Mouse (Mus musculus): ENCODE results near the gene Klf13. TPM values are rescaled to one million over a fixed set of nuclear protein-coding genes. Genes with fewer than 3 reads are reported as not detected.
A peak's percentile ranks its signal among the peaks of the same experiment; 100 is the strongest.

Gene Klf13
- 100 to 1,000 TPM; 148 to 154 TPM for total RNA-seq (2021)

- intact Hi-C loops (cut with DNase I): loop anchor here (5.0 to 10.0 kb wide), 5 partner anchors 42 to 216 kb away; partner anchors contain the start of gene Trpm1
- peak; percentile 97 to 98 for DNase-seq (ENCODE audit: extremely low spot score in 1 of 2, low spot score in 2 of 2)
Measured at GRCm38 (mm10) chr7:63938914-63939396, at the start of gene Klf13. Gene Klf13 (minus strand): TSS chr7:63938915.

GRCm38 (mm10) chr7:63988391-63988790 is 49.7 kb upstream of the Klf13 start:
- no peak for DNase-seq (ENCODE audit: extremely low spot score in 1 of 2, low spot score in 2 of 2)
- intact Hi-C loops (cut with DNase I): no loop called here

GRCm38 (mm10) chr7:63986407-63987182 is 47.9 kb upstream of the Klf13 start:
- peak; percentile 44 to 75 for DNase-seq (ENCODE audit: extremely low spot score in 1 of 2, low spot score in 2 of 2)
- intact Hi-C loops (cut with DNase I): no loop called here

GRCm38 (mm10) chr7:63985696-63986406 is 47.1 kb upstream of the Klf13 start:
- DNase-seq (ENCODE audit: extremely low spot score in 1 of 2, low spot score in 2 of 2): peak in 1 of 2 experiments; percentile 7
- intact Hi-C loops (cut with DNase I): no loop called here

- intact Hi-C loops (cut with DNase I): no loop called here
- peak in 1 of 2 experiments; percentile 8 for DNase-seq (ENCODE audit: extremely low spot score in 1 of 2, low spot score in 2 of 2)
Measured at GRCm38 (mm10) chr7:63985266-63985665, 46.6 kb upstream of the Klf13 start.

- DNase-seq (ENCODE audit: extremely low spot score in 1 of 2, low spot score in 2 of 2): peak in 1 of 2 experiments; percentile 10
- intact Hi-C loops (cut with DNase I): no loop called here
Measured at GRCm38 (mm10) chr7:63984329-63984728, 45.6 kb upstream of the Klf13 start.

GRCm38 (mm10) chr7:63977631-63978030 is 38.9 kb upstream of the Klf13 start:
- intact Hi-C loops (cut with DNase I): no loop called here
- peak in 1 of 2 experiments; percentile 12 for DNase-seq (ENCODE audit: extremely low spot score in 1 of 2, low spot score in 2 of 2)

- DNase-seq (ENCODE audit: extremely low spot score in 1 of 2, low spot score in 2 of 2): no peak
- intact Hi-C loops (cut with DNase I): no loop called here
Measured at GRCm38 (mm10) chr7:63970986-63971385, 32.3 kb upstream of the Klf13 start.

GRCm38 (mm10) chr7:63969941-63970340 is 31.2 kb upstream of the Klf13 start:
- intact Hi-C loops (cut with DNase I): no loop called here

GRCm38 (mm10) chr7:63965635-63966418 is 27.1 kb upstream of the Klf13 start:
- no peak for DNase-seq (ENCODE audit: extremely low spot score in 1 of 2, low spot score in 2 of 2)
- intact Hi-C loops (cut with DNase I): no loop called here

More at GRCm38 (mm10) chr7:63969941-63970340, 31.2 kb upstream of the Klf13 start:
- no peak for DNase-seq (ENCODE audit: extremely low spot score in 1 of 2, low spot score in 2 of 2)

GRCm38 (mm10) chr7:63965135-63965534 is 26.4 kb upstream of the Klf13 start:
- intact Hi-C loops (cut with DNase I): no loop called here
- DNase-seq (ENCODE audit: extremely low spot score in 1 of 2, low spot score in 2 of 2): peak; percentile 74 to 76

- intact Hi-C loops (cut with DNase I): no loop called here
- no peak for DNase-seq (ENCODE audit: extremely low spot score in 1 of 2, low spot score in 2 of 2)
Measured at GRCm38 (mm10) chr7:63964121-63964520, 25.4 kb upstream of the Klf13 start.

- intact Hi-C loops (cut with DNase I): no loop called here
- DNase-seq (ENCODE audit: extremely low spot score in 1 of 2, low spot score in 2 of 2): no peak
Measured at GRCm38 (mm10) chr7:63963632-63964031, 24.9 kb upstream of the Klf13 start.

- peak; percentile 44 to 65 for DNase-seq (ENCODE audit: extremely low spot score in 1 of 2, low spot score in 2 of 2)
- intact Hi-C loops (cut with DNase I): no loop called here
Measured at GRCm38 (mm10) chr7:63957872-63958640, 19.3 kb upstream of the Klf13 start.

GRCm38 (mm10) chr7:63956981-63957713 is 18.4 kb upstream of the Klf13 start:
- intact Hi-C loops (cut with DNase I): no loop called here
- peak in 1 of 2 experiments; percentile 49 for DNase-seq (ENCODE audit: extremely low spot score in 1 of 2, low spot score in 2 of 2)

GRCm38 (mm10) chr7:63956138-63956823 is 17.6 kb upstream of the Klf13 start:
- DNase-seq (ENCODE audit: extremely low spot score in 1 of 2, low spot score in 2 of 2): no peak
- intact Hi-C loops (cut with DNase I): no loop called here

- no peak for DNase-seq (ENCODE audit: extremely low spot score in 1 of 2, low spot score in 2 of 2)
- intact Hi-C loops (cut with DNase I): no loop called here
Measured at GRCm38 (mm10) chr7:63955440-63955839, 16.7 kb upstream of the Klf13 start.

Data from left cerebral cortex, postnatal 10 days (tissue).